Mouse (Mus musculus) granulocyte monocyte progenitor cell, adult 5-6 weeks (primary cell): Measurements from ENCODE around the gene Tbc1d1. TPM values are rescaled to one million over a fixed set of nuclear protein-coding genes. Genes with fewer than 3 reads are reported as not detected.

Experiments used
- ATAC-seq: replicated peaks from 2 replicates; pipeline ENCODE4 v1.8.0; 2016; ENCODE audit warnings: mild to moderate bottlenecking, moderate TSS enrichment, inconsistent platforms; ENCODE audit not compliant: poor library complexity, severe bottlenecking
- total RNA-seq, 2 experiments: library from RNA; stranded (forward) in 1 of 2; stranded (reverse) in 1 of 2; fragments of 200-712, 200-1000 nt in 1 of 2; fragments of >200 nt in 1 of 2; fragmentation: Nextera tagmentation in 1 of 2; gene quantifications; 2 replicates each; pipeline ENCODE4 v1.2.3; 2014 to 2017

Tbc1d1 gene
- total RNA-seq, 2 experiments from 2014 or later, result 18.5 to 33.6 TPM

DNA sequence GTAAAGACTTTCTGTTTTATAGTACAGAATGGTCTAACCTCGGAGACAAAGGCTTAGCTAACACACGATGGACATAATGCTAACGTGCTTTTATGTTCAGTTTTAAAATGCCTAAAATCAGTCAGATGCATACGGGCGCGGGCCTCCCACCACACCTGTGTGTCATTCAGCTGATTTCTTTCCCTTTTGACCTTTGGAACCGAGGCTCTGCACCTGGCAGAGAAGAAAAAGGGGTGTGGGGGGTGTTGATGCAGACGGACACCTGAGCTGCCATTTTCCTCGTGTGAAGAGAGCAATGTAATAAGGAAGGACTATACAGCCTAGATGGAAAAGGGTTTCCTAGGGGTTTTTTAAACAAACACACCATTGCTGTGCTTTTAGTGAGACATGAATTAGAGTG lies 76.8 kb downstream of the Tbc1d1 start:
- no peak for ATAC-seq

DNA sequence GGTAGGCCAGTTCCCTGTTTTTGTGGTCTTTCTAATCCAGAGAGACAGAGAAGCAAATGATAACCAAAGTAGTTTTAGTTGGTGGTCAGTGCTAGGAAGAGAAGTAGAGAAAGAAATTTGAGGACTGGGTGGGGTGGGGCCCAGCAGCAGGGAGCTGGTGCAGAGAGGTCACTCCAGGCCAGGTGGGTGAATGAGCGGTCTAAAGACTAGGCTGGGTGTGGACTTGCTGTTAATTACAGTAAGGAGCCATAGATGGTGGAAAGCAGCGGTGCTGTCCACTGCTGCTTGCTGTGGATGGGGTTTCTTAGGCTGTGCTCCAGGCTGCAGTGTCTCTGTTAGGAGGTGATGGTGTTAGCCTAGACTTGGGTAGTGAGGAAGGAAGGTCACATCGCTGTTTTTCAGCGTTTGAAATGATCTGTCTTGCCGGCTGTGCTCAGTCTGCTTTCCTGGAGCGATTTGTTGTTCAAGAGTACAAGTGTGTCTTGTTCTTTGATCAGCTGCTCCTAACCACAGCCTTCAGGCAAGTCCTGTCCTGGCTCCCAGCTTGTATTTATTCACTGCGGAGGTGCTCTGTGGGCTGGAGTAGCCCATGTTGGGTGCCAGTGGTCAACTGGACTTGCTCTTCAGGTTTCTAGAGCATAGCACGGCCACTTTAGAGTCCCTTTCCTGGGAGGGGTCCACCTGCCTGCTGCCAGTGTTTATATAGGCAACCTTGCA lies 78.3 kb downstream of the Tbc1d1 start:
- peak; percentile 30 for ATAC-seq

DNA sequence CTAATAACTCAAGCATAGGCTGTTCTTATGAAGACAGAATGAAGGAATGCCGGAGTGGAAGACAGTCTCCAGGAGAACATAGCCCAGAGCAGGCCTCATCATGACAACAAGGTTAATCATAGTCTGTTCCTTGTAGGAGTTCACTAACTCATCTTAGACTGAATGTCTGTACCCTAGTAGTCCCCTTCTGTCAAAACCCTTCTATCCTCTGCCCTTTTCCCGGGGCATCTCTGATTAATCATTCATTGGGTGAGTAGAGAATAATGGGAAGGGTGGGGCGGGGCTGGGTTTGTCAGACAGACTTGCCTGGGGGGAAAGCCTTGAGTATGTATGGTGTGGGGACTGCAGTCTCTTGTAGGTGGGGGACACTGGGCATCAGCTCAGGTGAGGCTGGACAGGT lies 79.1 kb downstream of the Tbc1d1 start:
- no peak for ATAC-seq

DNA sequence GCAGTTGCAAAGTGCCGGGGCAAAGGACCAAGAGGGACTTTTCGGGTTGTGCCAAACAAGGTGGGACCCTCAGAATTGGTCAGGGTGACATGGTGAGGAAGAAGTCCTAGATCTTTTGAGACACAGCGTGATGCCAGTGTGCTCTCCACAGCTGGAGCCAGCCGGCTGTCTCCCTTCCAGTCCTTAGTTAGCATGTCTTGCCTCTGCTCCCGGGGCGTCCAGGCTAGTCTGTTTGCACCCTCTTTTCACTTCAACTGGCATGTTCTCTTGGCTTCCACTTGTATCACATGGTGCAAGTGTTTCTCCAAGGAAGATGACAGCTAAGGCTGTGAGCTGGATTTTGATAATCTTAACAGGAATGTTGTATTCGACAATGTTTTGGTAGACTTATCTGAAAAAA lies 80.5 kb downstream of the Tbc1d1 start:
- ATAC-seq, result no peak

DNA sequence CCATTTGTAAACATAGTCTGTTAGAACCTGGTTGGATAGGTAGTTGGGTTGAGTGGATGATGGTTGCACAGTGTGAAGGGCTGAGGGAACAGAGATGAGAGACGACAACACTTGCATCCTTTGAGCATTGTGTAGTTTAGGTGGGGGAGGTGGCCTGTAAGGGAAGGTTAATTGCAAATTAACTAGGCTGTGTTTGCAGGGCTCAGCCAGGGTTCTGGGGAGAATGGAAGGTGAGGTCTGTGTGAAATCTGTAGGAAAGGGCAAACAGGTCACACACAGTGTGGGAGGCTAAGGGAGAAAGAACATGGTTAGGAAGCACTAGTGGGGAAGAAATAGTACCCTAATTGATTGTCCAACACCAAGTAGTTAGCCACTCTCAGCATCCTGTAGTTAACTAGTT lies 81.2 kb downstream of the Tbc1d1 start:
- no peak for ATAC-seq

DNA sequence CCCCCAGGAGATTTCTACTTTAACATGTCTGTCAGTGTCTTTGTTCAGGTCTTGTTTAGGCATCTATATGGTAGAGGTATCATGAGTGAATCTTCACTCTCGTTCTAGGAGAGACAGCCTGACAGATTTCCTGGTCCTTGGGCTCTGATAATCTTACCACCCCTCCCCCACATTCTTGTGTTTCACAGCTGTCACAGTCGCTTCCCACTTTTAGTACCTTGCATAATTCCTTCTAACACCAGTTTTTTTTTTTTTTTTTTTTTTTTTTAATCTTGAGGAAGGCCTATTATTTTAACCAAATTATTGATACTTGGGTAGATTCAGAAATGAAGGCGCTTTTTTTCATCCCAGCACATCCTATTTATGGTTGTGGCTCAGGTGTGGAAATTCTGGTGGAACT lies 81.6 kb downstream of the Tbc1d1 start:
- ATAC-seq, result peak; percentile 54

DNA sequence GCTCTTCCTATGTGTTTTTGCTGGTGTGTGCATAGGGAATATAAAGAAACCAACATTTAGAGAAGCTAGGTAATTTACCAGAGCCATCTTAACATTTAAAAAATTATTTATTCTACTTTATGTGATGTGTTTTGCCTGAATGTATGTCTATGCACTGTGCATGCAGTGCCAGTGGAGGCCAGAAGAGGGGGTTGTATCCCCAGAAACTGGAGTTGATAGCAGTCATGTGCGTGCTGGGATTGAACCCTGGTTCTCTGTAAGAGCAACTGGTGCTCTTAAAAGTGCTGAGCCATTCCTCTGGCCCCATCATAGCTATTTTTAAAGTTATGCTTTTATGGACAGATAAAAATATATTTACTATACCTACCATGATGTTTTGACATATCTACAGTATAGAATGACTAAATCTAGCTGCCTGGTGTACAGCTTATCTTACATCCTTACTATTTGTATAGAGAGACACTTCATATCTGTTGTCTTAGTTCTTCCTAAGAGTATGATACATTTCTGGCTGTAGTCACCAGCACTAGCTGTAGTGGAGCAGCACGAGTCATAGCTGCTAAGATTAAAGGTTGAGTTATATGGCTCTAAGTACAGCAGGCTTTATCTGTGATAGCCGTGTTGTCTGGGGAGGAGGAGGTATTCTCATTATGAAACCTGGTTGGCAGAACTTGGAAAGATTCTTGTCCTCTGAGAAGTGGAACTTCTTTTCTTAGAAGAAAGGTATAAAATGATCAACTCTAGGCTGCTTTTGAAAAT lies 83.0 kb downstream of the Tbc1d1 start:
- no peak for ATAC-seq

DNA sequence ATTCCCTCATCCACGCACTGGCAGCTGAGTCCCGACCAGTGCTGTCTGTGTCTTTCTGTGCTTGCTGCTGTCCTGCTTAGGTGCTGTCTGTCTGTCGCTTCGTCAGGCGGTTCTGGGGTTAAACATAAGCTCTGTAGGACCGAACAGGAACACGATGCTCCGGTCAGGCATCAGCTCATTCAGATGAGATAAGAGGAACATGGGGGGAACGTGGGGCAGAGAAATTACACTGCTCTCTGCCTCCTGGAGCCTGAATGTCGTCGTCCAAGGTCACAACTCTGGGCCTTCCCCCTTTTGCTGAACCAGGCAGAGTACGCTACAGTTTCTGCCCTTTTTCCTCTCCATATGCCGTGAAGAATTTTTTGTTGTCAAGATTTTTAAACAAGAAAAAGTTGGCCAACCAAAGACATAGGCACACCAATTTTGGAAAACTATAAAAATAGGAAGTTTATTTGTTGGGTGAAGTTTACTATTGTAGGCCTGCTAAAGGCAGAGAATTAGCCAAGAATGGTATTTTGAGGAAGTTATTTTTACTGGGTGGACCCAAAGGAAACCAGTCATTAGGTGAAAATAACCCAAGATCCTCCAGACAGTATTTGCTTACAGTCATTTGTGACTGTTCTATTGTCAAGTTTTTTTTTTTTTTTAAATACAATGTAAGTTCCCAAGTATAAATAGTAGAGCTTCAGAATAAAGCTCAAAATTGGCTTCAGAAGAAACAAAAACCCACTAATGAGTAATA lies 85.0 kb downstream of the Tbc1d1 start:
- ATAC-seq, result peak; percentile 73

DNA sequence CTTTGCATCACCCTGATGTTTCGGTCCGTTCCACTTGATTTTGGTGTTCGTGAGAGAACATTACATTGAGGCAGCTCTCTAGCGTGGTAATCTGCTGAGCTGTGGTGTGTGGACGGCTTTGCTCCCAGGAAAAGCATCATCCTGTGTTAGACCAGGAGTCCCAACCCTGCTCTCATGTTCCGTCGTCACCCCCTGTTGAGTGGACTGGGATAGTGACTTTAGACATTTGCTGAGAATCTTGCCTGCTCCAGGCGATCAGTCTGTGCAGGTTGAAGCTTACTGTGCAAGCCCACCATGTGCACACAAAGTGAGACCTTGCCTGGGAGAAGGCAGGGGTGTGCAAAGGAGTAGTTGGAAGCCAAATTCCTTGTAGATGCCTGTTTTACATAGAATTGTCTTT lies 85.8 kb downstream of the Tbc1d1 start:
- no peak for ATAC-seq

DNA sequence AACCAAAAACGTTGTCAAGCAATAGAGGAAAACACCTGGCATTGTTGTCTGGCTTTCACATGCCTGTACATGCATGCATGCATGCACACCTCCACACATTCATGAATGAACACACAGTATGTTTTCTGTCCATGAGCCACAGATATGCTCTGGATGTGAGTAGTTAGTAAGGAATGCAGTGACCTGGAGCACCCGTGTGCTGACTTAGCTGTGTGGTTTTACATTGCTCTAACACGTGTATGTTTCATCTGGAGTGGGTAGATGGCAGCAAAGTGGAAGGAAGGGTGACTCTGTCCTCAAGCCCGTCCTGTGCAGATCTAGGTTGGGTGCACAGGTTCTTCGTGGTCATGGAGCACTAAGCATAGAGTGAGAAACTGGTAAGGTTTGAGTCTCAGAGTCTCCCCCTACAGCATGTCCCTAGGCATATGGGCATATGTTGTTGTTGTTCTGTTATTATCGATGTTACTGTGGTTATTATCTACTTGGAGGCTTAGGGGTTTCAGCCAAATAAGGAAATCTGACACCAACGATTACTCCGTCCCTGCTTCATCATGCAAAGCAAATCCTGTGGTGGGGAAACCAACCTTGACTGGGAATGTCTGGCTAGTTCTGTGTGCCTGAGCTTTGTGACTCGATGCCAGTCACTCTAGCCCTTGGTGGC lies 86.8 kb downstream of the Tbc1d1 start:
- peak; percentile 16 for ATAC-seq

DNA sequence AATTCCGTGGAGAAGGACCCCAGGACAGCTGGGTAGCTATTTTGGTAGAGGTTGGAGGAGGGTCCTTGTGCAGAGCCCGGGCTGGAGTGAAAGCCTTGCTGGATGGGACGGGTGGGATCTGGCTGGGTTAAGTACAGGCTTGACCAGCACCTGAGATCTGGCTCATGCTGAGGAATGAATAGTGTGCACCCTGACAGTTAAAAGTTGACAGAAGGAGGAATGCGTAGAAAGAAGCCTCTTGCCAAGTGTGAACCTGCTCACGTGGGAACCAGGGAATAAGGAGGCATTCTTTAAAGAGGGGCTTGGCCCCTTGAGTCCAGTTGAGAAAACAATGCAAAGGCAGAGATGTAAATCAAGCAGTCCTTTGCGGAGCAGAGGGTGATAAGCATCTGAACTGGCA lies 87.6 kb downstream of the Tbc1d1 start:
- ATAC-seq, result no peak

DNA sequence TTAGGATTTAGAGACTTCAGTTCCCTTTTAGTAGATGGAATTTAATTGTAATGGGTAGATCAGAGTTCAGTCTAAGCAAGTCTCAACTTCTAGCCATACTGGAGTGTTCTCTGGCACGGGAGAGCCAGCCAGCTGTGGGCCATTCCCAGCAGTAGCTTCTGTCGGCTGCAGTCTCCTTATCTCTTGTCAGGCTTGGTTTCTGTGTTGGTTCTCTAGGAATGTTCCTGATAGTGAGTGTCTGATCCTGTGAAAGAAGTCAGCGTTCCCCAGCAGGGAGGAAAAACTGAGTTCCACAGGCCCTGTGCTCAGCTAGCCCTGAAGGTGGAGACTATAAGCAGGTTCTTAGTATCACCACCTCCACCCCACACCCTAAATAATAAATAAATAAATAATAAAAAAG lies 88.2 kb downstream of the Tbc1d1 start:
- ATAC-seq, result no peak

DNA sequence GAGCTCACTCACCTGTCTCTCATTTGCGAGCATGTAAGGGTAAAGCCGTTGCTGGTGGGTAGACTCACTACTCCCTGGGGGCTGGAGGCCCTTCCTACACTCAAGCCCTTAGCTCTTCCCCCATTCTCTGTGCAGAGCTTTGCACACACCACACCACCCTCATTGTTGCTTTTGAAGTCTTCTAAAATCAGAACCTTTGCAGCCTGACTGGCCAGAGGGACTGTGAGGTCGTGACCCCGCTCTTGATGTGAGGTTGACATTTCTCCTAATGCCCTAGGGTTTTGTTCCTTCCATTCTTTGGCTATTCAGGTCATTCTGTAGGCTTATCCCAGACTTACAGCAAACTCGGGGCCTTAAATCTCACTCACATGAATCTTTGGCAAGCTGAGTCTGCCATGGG lies 88.6 kb downstream of the Tbc1d1 start:
- ATAC-seq, result no peak

DNA sequence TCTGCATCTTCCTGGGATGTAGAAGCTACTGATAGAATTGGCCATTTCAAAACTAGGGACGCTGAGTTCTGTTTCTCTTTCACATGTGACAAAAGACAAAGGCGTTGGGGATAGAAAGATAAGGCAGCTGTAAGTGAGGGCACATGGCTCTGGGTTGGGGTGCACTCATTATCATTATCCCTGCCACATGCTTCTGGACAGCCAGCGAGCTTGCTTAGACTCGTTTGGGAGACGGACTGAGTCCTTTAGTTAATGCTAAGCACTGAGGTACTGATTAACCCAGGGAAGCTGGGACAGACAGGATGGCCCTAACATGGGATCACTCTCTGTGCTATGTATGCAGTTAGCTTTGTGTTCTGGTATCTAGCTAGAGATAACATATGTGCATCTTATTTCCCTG lies 95.3 kb downstream of the Tbc1d1 start:
- no peak for ATAC-seq

DNA sequence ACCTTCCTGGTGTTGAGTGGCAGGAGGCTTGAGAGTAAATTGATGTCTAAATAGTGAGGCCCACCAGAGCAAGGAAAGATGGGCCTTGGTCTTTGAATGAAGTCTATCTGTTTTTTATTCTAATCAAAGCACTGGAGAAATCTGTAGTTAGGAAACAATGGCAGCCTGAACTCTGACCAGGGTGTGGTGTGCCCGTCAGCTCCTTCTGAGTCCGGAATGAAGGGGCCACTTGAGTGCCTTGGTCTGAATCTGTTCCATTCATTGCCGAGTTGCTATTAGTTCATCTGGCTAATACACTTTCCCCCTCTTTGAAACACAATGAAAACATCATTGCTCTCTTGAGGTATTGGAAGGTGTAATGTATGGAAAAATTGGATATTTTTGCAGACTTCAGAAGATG lies 98.2 kb downstream of the Tbc1d1 start:
- no peak for ATAC-seq

DNA sequence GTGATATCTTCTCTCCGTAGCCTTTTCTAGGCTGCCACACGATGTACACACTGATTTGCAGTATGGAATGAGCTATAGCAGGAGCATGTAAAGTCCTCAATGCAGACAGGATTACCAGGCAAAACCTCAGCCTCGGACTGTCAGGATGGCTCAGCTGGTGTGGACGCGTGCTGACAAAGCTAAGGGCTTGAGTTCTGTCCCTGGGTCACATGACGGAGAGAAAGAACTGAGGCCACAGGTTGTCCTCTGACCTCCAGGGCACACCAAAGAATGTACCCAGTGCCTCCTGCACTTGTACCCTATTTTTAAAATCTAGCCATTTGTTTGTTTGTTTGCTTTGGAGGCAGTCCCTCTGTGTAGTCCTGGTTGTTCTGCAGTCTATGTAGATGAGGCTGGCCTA lies 98.9 kb downstream of the Tbc1d1 start:
- no peak for ATAC-seq

DNA sequence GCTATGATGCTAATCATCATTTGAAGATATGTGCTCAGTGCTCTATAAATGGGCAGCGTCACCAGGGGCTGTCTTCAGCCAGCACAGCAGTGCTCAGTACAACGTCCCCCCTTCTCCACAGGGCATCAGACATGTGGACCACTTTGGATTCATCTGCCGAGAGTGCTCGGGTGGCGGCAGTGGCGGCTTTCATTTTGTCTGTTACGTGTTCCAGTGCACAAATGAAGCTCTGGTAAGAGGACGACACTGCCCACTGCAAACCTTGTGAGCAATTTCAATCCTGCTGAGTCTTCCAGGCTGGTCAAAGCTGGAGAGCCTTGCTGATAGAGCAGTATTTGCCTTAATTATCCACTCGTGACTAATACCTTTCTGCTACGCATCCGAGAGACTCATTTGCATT lies 107.2 kb downstream of the Tbc1d1 start:
- ATAC-seq, result no peak

DNA sequence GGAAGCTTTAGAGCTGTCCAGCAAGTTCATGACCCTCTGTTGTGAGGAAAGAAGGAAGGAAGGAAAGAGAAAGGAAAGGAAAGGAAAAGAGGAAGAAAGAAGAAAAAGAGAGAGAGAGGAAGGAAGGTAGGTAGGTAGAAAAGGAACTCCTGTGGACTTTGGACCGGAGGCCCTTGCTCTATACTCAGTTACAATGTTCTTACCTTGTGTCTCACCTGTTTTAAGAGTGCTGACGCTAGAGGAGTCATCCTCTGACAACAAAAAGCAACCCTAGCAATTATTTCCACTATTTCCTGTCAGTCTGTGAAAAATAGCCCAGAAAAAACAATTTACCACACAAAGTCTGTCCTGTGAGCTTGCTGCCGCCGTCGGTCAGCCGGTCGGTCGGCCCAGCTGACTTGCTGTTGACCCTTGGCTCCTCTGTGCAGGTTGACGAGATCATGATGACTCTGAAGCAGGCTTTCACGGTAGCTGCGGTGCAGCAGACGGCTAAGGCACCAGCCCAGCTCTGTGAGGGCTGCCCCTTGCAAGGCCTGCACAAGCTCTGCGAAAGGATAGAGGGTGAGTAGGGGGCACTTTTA lies 107.9 kb downstream of the Tbc1d1 start:
- ATAC-seq, result no peak

DNA sequence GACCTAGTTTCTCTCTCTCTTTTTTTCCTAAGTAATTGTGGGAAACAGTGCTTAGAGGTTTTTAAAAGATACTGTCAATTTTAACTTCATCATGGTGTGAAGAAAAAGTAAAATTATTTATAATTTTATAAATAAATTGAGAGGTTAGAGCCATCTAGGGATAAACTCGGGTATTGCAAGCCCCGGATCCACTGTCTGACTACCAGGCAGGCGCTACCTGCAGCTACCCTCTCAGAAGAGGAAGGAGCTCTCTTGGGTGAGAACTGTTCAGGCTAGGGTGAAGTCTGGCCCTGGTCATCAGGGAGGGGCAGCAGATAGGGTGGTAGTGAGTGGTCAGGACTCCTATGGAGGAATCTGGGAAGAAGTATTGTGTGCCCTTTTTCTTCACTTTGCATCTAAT lies 109.0 kb downstream of the Tbc1d1 start:
- ATAC-seq, result peak; percentile 85

DNA sequence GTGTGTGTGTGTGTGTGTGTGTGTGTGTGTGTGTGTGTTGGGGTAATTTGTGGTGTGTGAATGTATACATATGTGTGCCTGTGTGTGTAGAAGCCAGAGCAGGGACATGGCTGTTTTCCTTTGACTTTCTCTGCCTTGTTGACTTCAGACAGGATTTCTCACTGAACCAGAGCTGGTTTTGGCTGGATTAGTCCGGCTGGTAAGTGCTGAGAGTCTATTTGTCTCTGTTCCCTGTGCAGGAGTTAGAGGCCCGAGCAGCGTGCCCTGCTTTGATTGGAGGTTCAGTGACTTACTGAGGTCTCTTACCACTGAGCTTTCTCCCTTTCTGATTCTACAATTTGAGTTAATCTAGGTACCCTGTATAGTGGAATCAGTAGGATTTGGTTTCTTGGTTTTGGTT lies 109.8 kb downstream of the Tbc1d1 start:
- ATAC-seq, result no peak

DNA sequence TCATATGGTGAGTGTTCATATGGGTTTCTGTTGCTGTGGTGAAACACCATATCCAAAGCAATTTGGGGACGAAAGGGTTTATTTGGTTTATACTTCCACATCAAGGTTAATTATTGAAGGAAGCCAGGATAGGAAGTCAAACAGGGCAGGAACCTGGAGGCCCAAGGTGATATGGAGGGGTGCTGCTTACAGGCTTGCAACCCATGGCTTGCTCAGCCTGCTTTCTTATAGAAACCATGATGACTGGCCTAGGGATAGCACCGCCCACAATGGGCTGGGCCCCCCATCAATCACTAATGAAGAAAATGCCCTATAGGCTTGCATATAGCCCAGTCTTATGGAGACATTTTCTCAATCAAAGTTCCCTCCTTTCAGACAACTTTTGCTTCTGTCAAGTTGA lies 110.4 kb downstream of the Tbc1d1 start:
- ATAC-seq, result no peak
